Mouse (Mus musculus) testis, adult 2 months (tissue): ENCODE measurements around the gene Rgs7.

Source experiments
- CTCF ChIP-seq: fragments of 200-500 bp; IDR thresholded peaks from 2 replicates; pipeline ENCODE4 v1.5.1; 2012; ENCODE audit warnings: low read depth, mild to moderate bottlenecking, inconsistent platforms, low read length, moderate library complexity; ENCODE audit not compliant: control insufficient read depth, insufficient read depth, insufficient replicate concordance
- POLR2A ChIP-seq: fragments of 200-500 bp; IDR thresholded peaks from 2 replicates; pipeline ENCODE4 v1.6.1; 2012; ENCODE audit warnings: low read depth, mild to moderate bottlenecking, inconsistent platforms, low read length, moderate library complexity; ENCODE audit not compliant: control insufficient read depth

- TF ChIP-seq CTCF = no peak
- TF ChIP-seq POLR2A = no peak
Measured at GRCm38 (mm10) chr1:175431356-175432053, 60.8 kb downstream of the Rgs7 start.
